Mouse (Mus musculus): ENCODE measurements at regions not wholly inside any gene's neighbourhood (a gene's known extent, or its start where the extent isn't known, plus 50 kb on each side); places are given as distances from the start of the nearest gene placed in this dataset.

DNA sequence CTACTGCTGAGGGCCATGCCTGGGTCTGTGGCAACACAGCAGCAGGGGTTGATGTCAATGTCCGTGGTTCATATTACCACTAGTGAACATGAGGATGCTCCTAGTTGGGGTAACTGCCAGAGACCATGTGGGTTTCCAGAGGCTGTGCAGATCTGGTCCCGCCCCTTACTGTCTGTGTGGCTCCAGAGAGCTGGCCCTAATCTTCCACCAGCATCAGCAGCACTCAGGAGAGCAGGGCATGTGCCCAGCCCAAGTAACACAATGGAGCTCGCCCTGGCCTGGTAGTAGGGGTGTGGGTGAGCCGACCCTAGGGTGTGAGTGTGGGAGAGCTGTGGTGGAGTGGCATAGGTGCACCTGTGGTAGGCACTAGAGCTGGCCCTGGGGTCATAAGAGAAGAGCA lies 59.3 kb upstream of the Galnt15 start:
- 77% methylated on average over 4 of the region's 4 CpGs for WGBS
- no peak for ATAC-seq (ENCODE audit: low FRiP score)

DNA sequence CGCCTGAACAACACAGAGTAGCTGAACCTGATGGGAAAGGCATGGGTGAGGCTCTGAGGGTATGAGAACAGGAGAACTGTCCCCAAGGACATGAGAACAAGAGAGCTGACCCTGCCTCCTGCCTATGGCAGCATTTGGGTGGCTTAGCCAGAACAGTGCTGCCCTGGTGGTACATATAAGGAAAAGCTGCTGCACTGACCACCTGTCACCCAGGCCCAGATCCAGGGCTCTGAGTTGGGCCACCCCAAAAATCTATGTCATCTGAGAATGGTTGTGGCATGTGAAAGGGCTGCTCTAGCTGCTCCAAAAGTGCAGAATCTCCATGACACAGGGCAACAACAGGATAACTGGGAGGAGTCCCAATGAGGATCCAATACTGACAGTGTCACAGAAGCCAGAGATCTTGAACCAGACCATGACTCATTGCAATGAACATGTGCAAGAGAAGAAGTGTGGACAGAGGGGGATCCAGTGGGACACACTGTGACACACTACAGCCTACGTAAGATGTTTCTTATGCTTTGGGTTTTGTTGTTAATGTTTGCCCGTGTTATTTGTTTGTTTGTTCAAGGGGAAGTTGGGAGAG lies 58.5 kb upstream of the Galnt15 start:
- no peaks in the 10 kb centered on the region for H3K27me3 ChIP-seq (ENCODE audit: control insufficient read depth, insufficient read depth, low read length)
- H3K4me3 ChIP-seq (ENCODE audit: low read depth, low read length): no peak overlapping the region
- H3K36me3 ChIP-seq (ENCODE audit: control insufficient read depth, insufficient read depth, low read length): no peaks in the 10 kb centered on the region
- no peak overlapping the region for H3K4me2 ChIP-seq
- no peak for DNase-seq (ENCODE audit: low spot score, missing footprints)
- no peaks in the 10 kb centered on the region for H3K4me1 ChIP-seq (ENCODE audit: control insufficient read depth, insufficient read depth, low read length)
- no peak for ATAC-seq (ENCODE audit: low FRiP score)
- no peak overlapping the region for H3K27ac ChIP-seq (ENCODE audit: low read depth, low read length)
- WGBS: 82% methylated on average over 3 of the region's 3 CpGs
- H3K9me3 ChIP-seq (ENCODE audit: control insufficient read depth, low read length): no peaks in the 10 kb centered on the region
- H3K9ac ChIP-seq (ENCODE audit: low read length): no peak overlapping the region

More for the DNA sequence above, 59.3 kb upstream of the Galnt15 start:
- Histone ChIP-seq H3K9ac (ENCODE audit: low read length) (no peak overlapping the region), H3K9me3 (ENCODE audit: control insufficient read depth, low read length) (no peaks in the 10 kb centered on the region), H3K36me3 (ENCODE audit: control insufficient read depth, insufficient read depth, low read length) (no peaks in the 10 kb centered on the region), H3K4me2 (no peak overlapping the region), H3K4me3 (ENCODE audit: low read depth, low read length) (no peak overlapping the region), H3K27me3 (ENCODE audit: control insufficient read depth, insufficient read depth, low read length) (no peaks in the 10 kb centered on the region), H3K27ac (ENCODE audit: low read depth, low read length) (no peak overlapping the region), H3K4me1 (ENCODE audit: control insufficient read depth, insufficient read depth, low read length) (no peaks in the 10 kb centered on the region)
- DNase-seq (ENCODE audit: low spot score, missing footprints): no peak

DNA sequence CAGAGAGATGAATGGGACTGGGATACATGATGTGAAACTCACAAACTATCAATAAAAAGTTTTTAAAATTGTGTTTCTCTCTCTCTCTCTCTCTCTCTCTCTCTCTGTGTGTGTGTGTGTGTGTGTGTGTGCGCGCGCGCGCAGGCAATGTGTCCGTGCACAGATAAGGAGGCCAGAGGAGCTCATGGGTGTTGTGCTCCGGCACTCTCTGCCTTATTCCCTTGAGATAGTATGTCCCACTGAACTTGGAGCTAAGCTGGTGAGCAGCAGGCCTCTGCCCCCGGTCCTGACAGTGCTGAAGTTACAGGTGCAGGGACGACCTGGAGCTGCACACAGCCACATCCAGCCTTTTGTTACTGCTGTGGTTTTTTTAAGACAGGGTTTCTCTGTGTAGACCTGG lies 57.9 kb upstream of the Galnt15 start:
- ATAC-seq (ENCODE audit: low FRiP score): no peak
- Histone ChIP-seq H3K36me3 (ENCODE audit: control insufficient read depth, insufficient read depth, low read length) (no peaks in the 10 kb centered on the region), H3K27ac (ENCODE audit: low read depth, low read length) (no peak overlapping the region), H3K27me3 (ENCODE audit: control insufficient read depth, insufficient read depth, low read length) (no peaks in the 10 kb centered on the region), H3K4me2 (no peak overlapping the region), H3K4me1 (ENCODE audit: control insufficient read depth, insufficient read depth, low read length) (no peaks in the 10 kb centered on the region), H3K9ac (ENCODE audit: low read length) (no peak overlapping the region), H3K9me3 (ENCODE audit: control insufficient read depth, low read length) (no peaks in the 10 kb centered on the region), H3K4me3 (ENCODE audit: low read depth, low read length) (no peak overlapping the region)
- DNase-seq (ENCODE audit: low spot score, missing footprints): no peak
- 95% methylated on average over 9 of the region's 9 CpGs for WGBS

DNA sequence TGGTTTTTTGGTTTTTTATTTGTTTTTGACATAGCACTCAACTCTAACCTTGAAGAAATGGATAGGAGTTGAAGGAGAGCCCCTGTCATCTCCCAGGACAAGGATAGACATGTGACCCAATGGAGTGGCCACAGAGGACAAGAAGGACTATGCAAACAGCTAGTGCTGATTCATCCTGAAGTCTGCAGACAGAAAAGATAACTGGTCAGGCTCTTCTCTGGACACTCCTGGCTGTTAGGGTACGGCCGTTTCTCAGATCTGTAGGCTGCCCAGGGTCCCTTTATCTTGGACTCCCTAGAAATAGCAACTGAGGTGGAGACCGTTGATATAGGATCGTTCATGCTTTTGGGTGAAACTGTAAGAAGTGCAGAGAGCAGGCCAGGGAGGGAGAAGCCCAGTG lies 55.1 kb upstream of the Galnt15 start:
- H3K27me3 ChIP-seq (ENCODE audit: control insufficient read depth, insufficient read depth, low read length): no peaks in the 10 kb centered on the region
- H3K36me3 ChIP-seq (ENCODE audit: control insufficient read depth, insufficient read depth, low read length): no peaks in the 10 kb centered on the region
- no peak overlapping the region for H3K4me3 ChIP-seq (ENCODE audit: low read depth, low read length)
- ATAC-seq (ENCODE audit: low FRiP score) (no peak), DNase-seq (ENCODE audit: low spot score, missing footprints) (no peak)
- no peaks in the 10 kb centered on the region for H3K4me1 ChIP-seq (ENCODE audit: control insufficient read depth, insufficient read depth, low read length)
- no peak overlapping the region for H3K9ac ChIP-seq (ENCODE audit: low read length)
- no peak overlapping the region; the same call in 1 of the 2 replicates for H3K27ac ChIP-seq (ENCODE audit: low read depth, low read length)
- no peak overlapping the region for H3K4me2 ChIP-seq
- H3K9me3 ChIP-seq (ENCODE audit: control insufficient read depth, low read length): no peaks in the 10 kb centered on the region
- WGBS: 75% methylated on average over 4 of the region's 4 CpGs

DNA sequence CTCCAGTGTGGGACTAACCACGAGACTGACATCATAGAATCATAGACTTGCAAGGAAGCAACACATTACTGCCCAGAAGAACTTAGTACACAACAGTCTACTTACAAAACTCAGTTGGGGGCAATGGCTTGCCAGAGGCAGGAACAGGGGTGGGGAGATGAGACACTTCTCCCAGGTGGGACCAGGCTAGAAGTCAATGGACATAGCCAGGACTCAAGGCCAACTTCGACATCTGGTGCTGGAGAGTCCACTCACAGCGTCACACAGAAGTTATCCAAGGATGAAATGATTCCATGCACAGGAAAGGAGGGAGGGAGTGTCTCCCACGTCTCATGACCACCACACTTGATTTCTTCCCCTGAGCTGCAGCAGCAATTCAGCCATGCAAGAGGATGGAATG lies 50.6 kb upstream of the Galnt15 start:
- no peak overlapping the region for H3K4me2 ChIP-seq
- H3K9ac ChIP-seq (ENCODE audit: low read length): no peak overlapping the region
- no peaks in the 10 kb centered on the region for H3K9me3 ChIP-seq (ENCODE audit: control insufficient read depth, low read length)
- ATAC-seq (ENCODE audit: low FRiP score) (no peak), DNase-seq (ENCODE audit: low spot score, missing footprints) (peak; percentile 49)
- WGBS: 80% methylated on average over 4 of the region's 4 CpGs
- no peaks in the 10 kb centered on the region for H3K27me3 ChIP-seq (ENCODE audit: control insufficient read depth, insufficient read depth, low read length)
- H3K4me1 ChIP-seq (ENCODE audit: control insufficient read depth, insufficient read depth, low read length): no peaks in the 10 kb centered on the region
- H3K4me3 ChIP-seq (ENCODE audit: low read depth, low read length): no peak overlapping the region
- H3K27ac ChIP-seq (ENCODE audit: low read depth, low read length): no peak overlapping the region
- no peaks in the 10 kb centered on the region for H3K36me3 ChIP-seq (ENCODE audit: control insufficient read depth, insufficient read depth, low read length)

DNA sequence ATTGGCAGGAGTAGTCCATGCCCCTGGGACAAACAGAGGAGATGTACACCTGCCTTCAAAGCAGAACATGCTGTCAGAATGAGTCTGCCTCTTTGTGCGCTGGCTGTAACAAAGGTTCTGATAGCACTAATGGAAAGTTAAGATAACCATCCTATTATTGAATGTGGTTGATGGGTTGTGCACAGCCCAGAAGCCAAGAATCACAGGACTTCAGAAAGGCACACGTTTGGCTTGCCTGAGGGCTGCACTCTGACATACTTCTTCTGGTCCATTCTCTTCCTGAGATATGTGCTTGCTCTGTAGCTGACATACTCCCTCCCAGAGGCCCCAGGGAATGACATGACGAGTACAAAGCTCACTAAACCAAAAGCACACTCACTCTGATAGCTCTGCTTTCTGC lies 50.1 kb upstream of the Galnt15 start:
- Histone ChIP-seq H3K27me3 (ENCODE audit: control insufficient read depth, insufficient read depth, low read length) (no peaks in the 10 kb centered on the region), H3K27ac (ENCODE audit: low read depth, low read length) (no peak overlapping the region), H3K4me2 (no peak overlapping the region), H3K4me3 (ENCODE audit: low read depth, low read length) (no peak overlapping the region), H3K9ac (ENCODE audit: low read length) (no peak overlapping the region), H3K36me3 (ENCODE audit: control insufficient read depth, insufficient read depth, low read length) (no peaks in the 10 kb centered on the region), H3K9me3 (ENCODE audit: control insufficient read depth, low read length) (no peaks in the 10 kb centered on the region), H3K4me1 (ENCODE audit: control insufficient read depth, insufficient read depth, low read length) (no peaks in the 10 kb centered on the region)
- ATAC-seq (ENCODE audit: low FRiP score): no peak
- 76% methylated on average over 3 of the region's 3 CpGs for WGBS
- DNase-seq (ENCODE audit: low spot score, missing footprints): peak; percentile 31
